Mouse (Mus musculus): ENCODE measurements around the gene BC028528.

GRCm38 (mm10) chr3:95914706-95915105 is 22.9 kb upstream of the BC028528 start:
- no peak for TF ChIP-seq GATA1 (IDR thresholded peaks at IDR 0.05; ENCODE audit: low read length)
- no peak for TF ChIP-seq TAL1 (IDR thresholded peaks at IDR 0.05; ENCODE audit: low read length)

All from erythroblast, embryonic 14.5 days (primary cell).